Mouse (Mus musculus) layer of hippocampus, adult 11-12 months (tissue): Measurements from ENCODE around the gene Runx3.

Source experiments
- DNase-seq: peaks from one replicate; pipeline ENCODE4 v3.0.0; 2022; ENCODE audit warnings: low spot score

Runx3 gene

DNA sequence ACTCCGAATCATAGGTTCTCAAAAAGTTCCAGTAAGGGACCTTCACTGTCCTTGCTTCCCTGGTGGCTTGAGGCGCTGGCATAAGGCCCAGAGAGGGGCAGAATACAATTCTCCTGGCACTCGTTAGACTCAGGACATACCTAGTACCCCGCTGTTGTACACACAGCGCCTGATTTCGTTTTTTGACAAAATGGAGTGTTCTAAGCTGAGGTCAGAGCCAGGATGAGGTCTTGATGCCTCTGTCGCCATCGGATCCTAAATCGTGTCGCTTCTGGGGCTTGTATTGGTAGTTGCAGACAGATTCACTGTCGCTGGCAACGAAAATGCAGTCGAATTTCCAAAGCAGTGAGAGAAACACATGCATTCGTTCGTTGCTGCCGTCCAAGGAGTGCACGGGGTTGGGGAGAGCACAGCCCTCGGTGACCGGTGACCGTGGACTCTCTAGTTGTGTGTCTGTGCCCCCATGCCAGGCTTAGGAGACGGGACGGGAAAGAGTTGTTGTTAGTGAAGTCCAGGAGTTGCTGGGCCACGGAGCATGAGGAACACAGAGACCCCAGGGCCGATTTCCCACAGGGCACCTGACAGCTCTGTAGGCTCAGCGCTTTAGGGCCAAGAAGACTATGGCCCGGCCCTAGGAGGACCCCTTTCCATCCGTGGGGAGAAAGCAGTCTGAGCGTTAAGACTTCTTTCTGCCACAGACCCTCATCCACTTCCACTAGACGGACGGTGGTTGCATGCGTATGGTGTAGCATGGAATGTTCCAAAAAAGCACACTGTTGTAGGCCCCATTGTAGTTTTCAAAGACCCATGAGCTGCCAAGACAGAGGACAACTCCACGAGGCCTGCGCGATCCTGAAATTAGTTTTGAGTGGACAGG lies 30.9 kb downstream of the Runx3 start:
- no peak for DNase-seq

DNA sequence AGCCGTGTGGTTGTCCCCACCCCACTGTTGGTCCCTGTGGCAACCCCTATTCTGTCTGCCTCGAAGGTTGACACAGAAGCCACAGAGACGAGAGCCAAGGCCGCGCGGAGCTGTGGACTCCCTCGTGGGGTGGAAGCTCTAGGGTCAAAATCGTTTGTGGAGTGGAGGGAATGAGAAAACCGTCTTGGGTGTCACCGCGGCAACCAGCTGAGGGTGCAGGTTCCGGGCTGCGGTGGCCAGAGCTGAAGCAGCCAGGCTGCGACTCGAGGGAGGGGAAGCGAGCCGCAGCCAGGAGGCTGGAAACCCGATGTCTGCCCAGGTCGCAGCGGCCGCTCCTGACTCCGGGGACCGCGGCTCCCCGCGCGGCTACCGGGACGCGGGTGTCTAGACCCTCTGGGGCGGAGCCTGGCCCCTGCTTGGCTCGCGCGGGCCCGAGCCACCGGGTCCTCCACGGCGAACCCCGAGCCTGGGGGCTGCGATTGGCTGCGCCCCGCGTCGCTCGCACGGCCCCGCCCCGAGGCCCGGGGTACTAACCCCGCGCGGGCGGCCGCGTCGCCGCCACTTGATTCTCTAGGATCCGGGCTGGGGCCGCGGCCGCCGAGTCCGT lies 31.6 kb downstream of the Runx3 start:
- no peak for DNase-seq

- DNase-seq: no peak
Observed at GRCm38 (mm10) chr4:135152834-135153259, 32.4 kb downstream of the Runx3 start.

- no peak for DNase-seq
Observed at GRCm38 (mm10) chr4:135153260-135154088, 33.0 kb downstream of the Runx3 start.

DNA sequence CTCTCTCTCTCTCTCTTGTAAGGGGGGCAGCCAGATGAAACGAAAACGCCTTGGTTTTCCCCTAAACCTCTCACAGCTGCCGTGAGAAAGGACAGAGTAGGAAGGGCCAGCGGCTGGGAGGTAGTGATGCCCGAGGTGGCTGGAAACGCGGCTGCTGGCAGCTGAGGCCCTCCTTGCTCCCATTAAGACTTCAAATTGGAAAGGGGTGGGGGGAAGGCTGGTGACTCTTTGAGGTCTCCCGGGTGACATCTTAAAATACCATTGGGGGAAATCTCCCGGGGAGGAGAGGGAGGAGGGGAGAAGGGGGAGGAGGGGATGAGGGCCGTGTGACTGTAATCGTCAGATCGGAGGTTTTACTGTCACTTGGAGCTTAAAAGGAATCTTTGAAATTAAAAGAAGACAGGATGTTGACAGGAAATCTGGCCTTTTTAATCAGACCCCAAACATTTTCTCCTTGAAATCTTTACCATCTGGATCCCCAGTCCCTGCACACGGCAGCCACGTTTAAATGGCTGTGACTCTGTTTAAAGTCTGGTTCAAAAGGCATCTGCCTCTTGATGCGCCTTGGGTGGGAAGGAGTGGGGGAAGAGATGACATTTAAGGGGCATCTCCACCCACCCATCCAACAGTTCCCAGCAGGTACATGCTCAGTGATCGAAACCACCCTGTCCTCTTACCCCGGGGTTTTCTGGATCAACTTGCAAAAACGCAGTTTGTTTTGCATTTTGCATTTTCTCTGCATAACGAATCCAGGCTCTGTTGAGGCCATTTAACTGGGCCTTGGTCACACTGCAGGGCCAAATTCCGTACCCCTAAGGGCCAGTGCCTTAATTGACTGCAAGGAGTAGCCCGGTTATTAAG lies 33.9 kb downstream of the Runx3 start:
- no peak for DNase-seq

DNA sequence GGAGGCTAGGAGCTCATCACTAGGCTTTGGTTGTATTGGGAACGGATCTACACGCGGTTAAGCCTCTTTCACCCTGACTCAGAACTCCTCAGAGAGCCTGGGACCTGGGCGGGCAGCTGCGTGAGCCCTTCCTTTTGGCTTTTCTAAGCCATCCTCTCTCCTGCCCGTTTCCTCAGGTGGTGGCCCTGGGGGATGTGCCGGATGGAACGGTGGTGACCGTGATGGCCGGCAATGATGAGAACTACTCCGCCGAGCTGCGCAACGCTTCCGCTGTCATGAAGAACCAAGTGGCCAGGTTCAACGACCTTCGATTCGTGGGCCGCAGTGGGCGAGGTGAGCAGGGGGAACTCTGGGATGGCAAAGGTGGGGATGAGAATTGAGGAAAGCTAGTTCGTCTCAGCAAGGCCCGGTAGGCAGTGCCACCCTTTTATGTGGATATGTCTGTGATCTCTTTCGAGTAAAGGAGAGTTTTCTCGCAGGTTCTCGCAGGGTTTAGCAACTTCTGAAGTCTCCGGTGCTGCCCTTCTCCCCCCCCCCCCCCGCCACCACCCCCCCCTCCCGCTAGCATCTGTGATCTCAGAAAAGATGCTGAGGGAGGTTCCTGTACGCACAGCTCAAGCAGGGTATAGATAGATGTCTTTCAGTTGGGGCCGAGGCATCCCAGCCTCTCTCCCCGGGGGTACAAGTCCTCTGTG lies 34.8 kb downstream of the Runx3 start:
- DNase-seq: no peak

DNA sequence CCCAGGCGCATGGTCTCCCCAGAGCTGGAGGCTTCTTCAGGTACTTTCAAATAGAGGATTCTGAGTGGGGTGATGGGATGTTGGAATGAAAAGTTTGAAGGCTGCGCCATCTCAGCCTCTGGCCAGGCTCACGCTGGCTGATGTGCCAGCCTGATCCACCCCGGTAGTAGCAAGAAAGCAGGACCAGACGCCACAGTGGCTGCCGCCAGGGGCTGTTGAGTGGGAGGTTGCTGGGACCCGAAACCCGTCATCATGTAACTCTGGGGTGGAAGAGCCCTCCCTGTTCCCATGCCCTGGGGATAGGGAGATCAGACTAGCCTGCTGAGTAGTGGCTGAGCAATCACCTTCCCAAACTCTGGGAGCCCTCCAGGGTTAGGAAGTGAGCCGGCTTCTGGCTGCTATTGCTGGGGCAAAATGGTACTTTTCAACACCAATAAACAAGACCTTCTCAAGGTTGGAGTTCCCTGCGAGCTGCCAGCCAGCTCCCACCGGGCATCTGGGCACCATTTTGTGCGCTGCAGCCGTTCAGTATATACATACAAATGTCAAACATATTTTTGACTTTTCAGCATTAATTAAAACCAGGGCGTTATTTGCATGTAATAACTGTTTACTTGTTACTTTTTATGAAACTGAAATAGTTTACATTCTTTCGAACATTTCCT lies 35.5 kb downstream of the Runx3 start:
- no peak for DNase-seq

DNA sequence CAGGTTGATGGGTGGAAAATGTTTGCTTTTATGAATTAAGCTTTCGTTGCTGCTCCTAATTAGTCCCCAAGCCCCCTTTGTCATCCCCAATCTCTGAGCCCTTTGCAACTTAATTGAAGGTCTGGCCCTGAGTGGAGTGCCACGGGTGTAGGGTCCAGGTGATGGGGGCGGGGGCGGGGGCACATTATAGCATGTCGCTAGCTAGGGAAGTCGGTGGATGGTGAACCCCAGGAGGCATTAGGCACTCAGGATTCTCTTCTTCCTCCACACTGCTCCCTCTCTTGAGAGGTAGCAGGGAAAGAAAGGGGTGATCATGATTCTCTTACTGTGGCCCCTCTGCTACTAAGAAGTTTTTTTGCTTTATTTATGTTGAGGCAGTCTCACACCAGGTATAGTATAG lies 36.1 kb downstream of the Runx3 start:
- DNase-seq: no peak

DNA sequence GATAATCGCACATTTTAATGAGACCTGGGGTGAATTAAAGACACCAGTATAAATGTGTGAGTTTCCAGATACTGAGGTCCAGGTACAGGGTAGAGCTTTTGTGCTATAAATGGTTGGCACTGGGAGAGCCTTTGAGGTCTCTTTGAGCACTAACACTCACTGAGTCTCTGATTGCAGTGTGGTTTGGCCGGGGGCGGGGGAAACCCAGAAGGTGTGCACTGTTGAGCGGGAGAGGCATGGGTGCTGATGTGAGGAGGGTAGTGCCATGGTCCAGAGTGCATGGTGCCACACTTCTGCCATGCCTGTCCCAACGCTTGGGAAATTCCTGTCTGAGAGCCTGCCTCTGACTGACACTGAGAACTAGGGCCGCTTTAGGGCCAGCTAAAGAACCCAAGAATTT lies 36.9 kb downstream of the Runx3 start:
- no peak for DNase-seq

DNA sequence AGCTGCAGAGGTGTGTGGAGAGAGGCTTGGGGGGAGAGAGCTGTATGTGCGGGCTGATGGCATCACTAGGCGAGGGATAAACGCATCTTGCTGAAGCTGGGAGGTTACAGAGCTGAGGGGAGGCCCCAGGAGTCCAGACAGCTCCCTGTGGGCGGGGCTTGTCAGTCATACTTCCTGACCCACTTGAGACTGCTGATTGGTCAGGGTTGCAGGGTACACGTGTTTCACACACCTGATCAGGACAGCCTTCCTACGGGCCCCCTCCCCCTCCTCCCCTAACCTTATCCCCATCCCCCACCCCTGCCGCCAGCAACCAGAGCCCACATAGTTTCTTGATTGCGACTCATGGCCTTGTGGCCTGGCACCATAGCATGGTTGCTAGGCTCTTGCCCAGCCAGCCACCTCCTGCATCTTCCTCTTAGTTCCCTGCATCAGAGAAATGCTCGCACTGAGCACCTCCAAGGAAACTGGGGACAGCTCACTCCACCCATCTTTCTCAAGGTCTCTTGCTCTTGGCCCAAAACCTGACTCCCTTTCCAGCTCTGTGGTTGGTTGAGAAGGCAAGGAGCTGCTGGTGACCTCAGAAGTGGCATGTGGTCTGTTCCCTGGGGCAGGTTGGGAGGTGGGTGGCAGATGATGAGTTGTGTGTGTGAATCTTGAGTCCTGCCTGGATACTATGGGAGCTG lies 38.4 kb downstream of the Runx3 start:
- no peak for DNase-seq

DNA sequence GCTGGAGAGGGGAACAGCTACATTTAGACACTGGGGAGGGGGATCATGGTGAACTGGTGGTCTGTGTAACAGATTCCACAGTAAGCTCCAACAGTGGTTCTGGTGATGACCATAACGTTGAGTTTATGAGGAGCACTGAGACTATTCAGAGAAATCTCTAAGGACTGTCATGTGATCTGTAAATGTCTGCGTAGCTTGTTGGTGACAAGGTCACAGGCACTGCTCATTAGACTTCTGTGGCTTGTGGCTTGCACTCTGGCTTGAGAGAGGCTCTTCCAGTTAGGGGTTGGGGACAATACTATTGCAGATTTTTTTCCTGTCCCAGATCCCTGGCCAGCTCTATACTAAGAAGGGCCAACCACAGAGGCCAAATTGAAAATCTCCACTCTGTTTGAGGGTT lies 39.2 kb downstream of the Runx3 start:
- no peak for DNase-seq

DNA sequence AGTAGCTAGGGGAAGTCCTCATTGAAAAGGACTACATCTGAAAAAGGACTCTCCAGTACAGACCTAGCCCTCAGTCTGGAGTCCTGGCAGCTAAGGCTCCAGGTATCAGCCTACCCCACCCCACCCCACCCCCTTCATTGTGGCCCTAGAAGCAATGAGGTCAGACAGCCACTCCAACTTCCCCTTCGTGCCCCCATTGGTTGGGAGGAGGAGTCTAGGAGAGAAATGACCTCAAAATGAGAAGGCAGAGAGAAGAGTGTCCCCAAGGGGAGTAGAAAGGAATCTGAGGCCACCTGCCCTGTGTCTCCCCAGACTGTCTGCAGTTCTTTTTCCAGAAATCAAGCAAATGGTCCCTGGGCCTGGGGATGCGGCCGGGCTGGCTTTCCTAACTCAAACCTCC lies 39.7 kb downstream of the Runx3 start:
- no peak for DNase-seq

DNA sequence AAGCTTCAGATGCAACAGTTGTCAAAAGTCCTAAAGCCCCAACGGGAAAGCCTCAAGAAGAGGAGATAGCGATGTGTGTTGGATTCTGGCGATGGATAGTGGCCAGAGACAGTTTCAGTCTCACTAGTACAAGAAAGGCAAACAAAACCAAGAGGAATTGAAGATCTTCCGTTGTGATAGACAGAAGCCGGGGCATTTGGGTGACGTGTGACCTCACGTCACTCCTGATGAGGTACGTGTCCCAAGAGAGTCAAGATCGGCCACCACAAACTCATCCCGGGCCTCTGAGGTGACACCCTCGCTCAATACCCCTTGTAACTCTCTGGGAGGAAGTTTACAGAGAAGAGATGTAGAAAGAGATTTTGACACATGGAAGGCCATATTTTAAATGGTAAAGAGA lies 41.0 kb downstream of the Runx3 start:
- no peak for DNase-seq

DNA sequence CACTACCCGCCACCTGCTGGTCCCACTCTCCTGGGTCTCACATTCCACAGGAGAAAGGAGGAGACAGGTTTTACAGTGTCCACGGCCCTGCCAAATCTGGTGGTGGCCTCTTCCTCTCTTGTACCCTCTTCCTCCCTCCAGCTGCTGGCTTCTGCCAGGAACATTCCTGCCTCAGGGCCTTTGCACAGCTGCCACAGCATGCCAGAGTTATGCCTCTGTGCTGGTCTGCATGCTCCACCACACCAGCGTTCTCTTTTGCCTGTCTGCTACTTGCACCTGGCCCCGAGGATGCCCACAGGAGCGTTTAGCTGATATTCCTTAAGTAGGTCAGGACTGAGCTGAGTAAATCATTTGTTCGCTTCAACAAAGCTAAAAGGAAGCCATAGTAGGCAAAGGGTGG lies 45.3 kb downstream of the Runx3 start:
- no peak for DNase-seq

- no peak for DNase-seq
Observed at GRCm38 (mm10) chr4:135166413-135167225, 46.2 kb downstream of the Runx3 start.

- DNase-seq: no peak
Observed at GRCm38 (mm10) chr4:135167816-135168527, 47.5 kb downstream of the Runx3 start.

GRCm38 (mm10) chr4:135169096-135169495 lies 48.6 kb downstream of the Runx3 start:
- no peak for DNase-seq

DNA sequence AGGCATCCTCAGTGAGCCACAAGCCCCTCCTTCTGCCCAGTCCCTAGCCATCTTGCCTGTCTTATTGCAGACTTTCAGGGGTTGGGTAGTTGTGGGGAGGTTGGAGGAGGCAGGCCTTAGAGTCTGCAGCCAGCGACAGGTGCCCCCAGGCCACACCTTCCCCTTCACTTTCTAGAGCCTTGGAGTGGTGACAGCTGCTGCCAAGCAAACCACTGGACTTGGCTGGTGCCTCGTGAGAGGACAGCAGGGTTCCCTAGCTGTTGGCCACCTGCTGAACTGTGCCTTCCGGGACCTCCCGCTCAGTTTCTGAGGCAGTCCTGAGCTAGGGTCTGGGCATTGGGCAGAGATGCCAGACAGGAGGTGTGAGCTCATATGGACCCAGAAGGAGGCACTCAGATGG lies 49.0 kb downstream of the Runx3 start:
- no peak for DNase-seq
